Mouse (Mus musculus) kidney, adult 2 months (tissue): ENCODE results near the gene Rsrc2. TPM values are rescaled to one million over a fixed set of nuclear protein-coding genes. Genes with fewer than 3 reads are reported as not detected.

Experiments used
- DNase-seq: peaks from one replicate; pipeline ENCODE4 v3.0.0; 2021
- H3K27ac ChIP-seq: fragments of 200-500 bp; 2 replicates; pipeline ENCODE4 v1.5.1; 2012; ENCODE audit warnings: low read depth, low read length, control low read depth, inconsistent platforms; ENCODE audit not compliant: insufficient read depth
- H3K27me3 ChIP-seq: fragments of 200-500 bp; replicated peaks from 2 replicates; pipeline ENCODE4 v1.6.1; 2012; ENCODE audit warnings: mild to moderate bottlenecking, moderate library complexity, low read length, inconsistent platforms; ENCODE audit not compliant: control insufficient read depth, insufficient read depth
- H3K36me3 ChIP-seq: fragments of 200-500 bp; 2 replicates; pipeline ENCODE4 v1.6.1; 2012; ENCODE audit warnings: mild to moderate bottlenecking, moderate library complexity, low read length, inconsistent platforms; ENCODE audit not compliant: control insufficient read depth, insufficient read depth
- H3K4me1 ChIP-seq: fragments of 200-500 bp; 2 replicates; pipeline ENCODE4 v1.6.1; 2011; ENCODE audit warnings: low read length; ENCODE audit not compliant: control insufficient read depth, insufficient read depth
- H3K4me3 ChIP-seq: fragments of 200-500 bp; 2 replicates; pipeline ENCODE4 v1.5.1; 2011; ENCODE audit warnings: mild to moderate bottlenecking, low read depth, low read length, control low read depth; ENCODE audit not compliant: insufficient read depth
- CTCF ChIP-seq: fragments of 200-500 bp; conservative IDR thresholded peaks from 2 replicates; pipeline ENCODE4 v1.5.1; 2011; ENCODE audit warnings: low read depth, mild to moderate bottlenecking, control low read depth, low read length, moderate library complexity, mixed read lengths; ENCODE audit not compliant: insufficient read depth, insufficient read length
- POLR2A ChIP-seq: fragments of 200-500 bp; IDR thresholded peaks from one replicate; pipeline ENCODE4 v1.6.1; 2011; ENCODE audit warnings: low read depth, low read length, control low read depth
- WGBS: fragments of 180-500 bp; shearing (Covaris S2); methylation state at CpG from one replicate; pipeline ENCODE4 v1.1.7; 2018; 5-methylcytosine and 5-hydroxymethylcytosine counted together
- polyA plus RNA-seq: library from polyadenylated mRNA; depleted of rRNA; stranded (reverse); fragments of >200 nt; gene quantifications from 2 replicates; pipeline ENCODE4 v1.2.3, GENCODE M21; 2012

Rsrc2 gene
- polyA plus RNA-seq, 1 experiment = 13.0 TPM

DNA sequence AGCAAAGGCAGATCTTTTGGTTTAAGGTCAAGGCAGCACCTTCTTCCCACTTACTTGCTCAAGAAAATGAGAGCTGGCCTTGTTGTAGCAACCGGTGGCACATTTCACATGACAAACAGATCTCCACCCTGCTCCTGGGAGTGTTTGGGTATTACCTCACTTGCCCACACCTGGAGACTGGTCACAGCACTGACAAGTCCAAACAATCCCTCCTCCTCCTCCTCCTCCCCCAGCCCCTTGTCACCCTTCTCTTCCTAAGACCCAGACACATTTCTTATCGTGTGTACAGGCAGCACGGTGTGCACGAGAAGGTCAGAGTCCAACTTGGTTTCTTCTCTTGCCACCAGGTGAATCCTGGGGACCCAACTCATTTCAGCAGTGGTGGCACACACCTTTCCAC, 52.3 kb downstream of the Rsrc2 start:
- no peak for DNase-seq
- no peak overlapping the region for H3K4me3 ChIP-seq
- no peaks in the 10 kb centered on the region for H3K36me3 ChIP-seq
- H3K27me3 ChIP-seq = no peaks in the 10 kb centered on the region
- TF ChIP-seq CTCF = no peak
- TF ChIP-seq POLR2A = no peak
- 61% methylated on average over 4 of the region's 4 CpGs for WGBS
- H3K4me1 ChIP-seq = no peaks in the 10 kb centered on the region
- no peak overlapping the region for H3K27ac ChIP-seq

DNA sequence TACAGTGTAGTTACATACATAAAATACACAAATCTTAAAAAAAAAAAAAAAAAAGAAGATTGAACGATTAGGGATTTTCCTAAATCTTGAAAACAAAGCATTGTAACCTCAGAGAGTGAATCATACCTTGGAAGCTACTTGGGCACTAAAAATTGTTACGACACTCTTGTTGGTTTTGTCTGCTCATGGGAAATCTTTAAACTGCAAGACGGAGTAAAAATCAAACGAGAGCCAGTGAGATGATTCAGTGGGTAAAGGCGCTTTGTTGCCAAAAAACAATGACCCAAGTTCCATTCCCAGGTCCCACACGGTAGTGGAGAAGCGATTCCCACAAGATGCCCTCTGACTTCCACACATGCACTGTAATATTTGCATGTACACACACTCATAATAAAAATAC, 53.0 kb downstream of the Rsrc2 start:
- no peaks in the 10 kb centered on the region for H3K27me3 ChIP-seq
- TF ChIP-seq POLR2A (no peak), CTCF (no peak)
- H3K4me1 ChIP-seq = no peaks in the 10 kb centered on the region
- H3K27ac ChIP-seq = no peak overlapping the region
- no peak overlapping the region for H3K4me3 ChIP-seq
- H3K36me3 ChIP-seq = no peaks in the 10 kb centered on the region
- DNase-seq = no peak
- 83% methylated on average over 7 of the region's 7 CpGs for WGBS

DNA sequence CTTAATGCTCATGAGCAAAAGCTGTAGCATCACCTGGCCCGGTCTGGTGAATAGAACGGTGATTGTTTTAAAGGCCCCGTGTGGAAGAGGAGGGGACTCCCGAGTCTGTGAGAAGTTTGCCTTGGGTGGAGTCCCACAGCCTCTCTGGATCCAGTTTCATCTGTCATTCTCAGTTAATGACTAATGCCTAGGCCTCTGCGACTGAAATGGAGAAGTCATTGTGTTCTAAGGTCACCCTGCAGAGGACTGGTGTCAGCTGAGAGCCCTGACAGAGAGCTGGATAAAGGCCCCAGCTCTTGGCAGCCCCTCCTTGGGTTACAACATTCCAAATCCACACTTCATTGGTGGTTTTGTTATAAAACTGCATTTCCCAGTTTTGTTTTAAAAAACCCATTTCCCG, 54.7 kb downstream of the Rsrc2 start:
- H3K27me3 ChIP-seq = no peaks in the 10 kb centered on the region
- H3K36me3 ChIP-seq = no peaks in the 10 kb centered on the region
- no peak overlapping the region for H3K4me3 ChIP-seq
- TF ChIP-seq CTCF = no peak
- no peaks in the 10 kb centered on the region for H3K4me1 ChIP-seq
- peak; percentile 47 for DNase-seq
- H3K27ac ChIP-seq = no peak overlapping the region
- WGBS = 29% methylated on average over 6 of the region's 6 CpGs

DNA sequence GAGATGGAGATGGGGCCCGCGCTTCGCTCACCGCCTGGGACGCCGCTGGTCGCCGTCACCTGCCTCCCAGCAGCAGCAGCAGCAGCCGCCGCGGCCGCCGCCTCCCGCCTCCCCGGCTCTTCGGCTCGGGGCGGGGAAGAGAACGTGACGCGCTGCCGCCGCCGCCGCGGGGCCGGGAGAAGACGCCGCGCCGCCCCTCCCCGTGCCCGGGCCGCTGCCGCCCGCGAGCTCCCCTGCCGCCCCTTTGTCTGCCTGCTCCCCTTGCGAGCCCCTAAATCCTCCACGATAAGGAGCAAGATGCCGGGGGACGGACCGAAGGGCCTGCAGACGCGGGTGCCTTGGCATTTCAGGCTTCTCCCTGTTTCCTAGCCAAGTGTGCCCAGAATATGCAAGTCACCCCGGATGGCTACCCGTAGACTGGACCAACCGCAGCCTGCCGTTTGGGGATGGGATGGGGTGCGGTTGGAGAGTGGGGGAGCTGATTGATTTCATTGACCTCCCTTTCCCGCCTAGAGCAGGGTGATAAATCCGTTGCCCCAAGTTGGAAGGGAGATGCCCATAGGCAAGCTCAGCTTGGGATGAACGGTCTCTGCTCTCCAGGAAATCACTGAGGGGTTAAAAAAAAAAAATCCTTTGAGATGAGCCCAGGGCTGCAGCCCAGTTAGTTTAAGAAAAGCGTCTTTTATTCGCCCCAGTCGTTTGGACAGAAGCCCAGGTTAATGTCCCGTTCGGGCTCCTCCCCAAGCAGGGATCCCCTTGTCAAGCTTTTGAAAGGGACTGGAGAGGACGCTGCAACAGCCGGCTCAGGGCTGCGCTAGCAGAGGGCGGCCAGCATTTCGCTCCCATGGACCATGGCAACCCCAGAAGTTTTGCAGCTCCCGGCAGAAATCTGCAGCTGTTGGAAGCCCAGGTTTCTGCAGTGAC, 64.7 kb downstream of the Rsrc2 start, which contains the start of gene Clip1:
Gene Clip1 (minus strand): TSS at position 398 of the 924 bp plus-strand sequence.
- DNase-seq = peak; percentile 72
- Histone ChIP-seq H3K4me1 (peaks cover 17% of the 10 kb centered on the region; the same call in 1 of the 2 replicates), H3K36me3 (no peaks in the 10 kb centered on the region), H3K27me3 (no peaks in the 10 kb centered on the region), H3K4me3 (peak within 1 kb of the TSS; percentile 94), H3K27ac (peak within 1 kb of the TSS; percentile 91)
- WGBS = 1% methylated on average over 64 of the region's 64 CpGs
- no peak for TF ChIP-seq CTCF
- no peak for TF ChIP-seq POLR2A

DNA sequence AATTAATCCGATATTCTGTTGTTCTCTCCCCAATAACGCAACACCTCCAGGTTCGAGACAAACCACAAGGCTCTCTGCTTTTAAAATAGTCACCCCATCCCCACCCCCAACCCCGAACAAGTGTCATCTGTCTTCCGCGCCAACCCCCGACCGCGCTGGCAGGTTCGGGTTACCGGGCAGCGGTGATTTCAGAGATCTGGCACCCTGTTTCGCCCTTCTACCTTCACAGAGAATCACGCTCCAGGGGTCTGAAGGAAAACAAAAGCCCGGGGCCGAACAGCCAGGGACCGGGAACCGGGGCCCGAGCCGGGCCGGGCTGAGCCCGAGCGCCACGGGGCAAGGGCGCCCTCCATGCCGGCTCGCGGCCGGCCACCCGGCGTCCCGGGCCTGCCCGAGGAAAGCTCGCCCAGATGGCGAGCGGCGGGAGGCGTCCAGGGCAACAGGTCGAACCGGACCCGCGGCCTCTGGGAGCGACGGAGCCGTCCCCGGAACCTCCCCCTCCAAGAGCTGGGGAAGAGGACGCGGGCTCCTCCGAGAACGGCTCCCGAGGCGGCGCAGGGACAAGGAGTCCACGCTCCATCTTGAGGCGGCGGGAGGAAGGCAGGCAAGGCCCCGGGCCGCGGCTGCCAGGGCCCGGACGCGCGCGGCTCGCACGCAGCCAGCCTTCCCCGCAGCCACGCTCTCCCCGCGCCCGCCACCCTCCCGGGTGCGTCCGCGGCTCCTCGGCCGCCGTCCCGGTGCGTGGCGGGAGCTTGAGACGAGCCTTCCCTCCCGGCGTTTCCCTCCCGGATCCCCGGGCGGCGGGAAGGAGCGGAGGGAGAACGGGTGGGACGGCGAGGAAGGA, 65.6 kb downstream of the Rsrc2 start:
- under 1% methylated on average over 88 of the region's 92 CpGs for WGBS
- DNase-seq = peak; percentile 66
- Histone ChIP-seq H3K36me3 (no peaks in the 10 kb centered on the region), H3K27ac (peak overlapping the region; percentile 91), H3K4me3 (peak overlapping the region; percentile 94), H3K27me3 (no peaks in the 10 kb centered on the region), H3K4me1 (peaks cover 19% of the 10 kb centered on the region; the same call in 1 of the 2 replicates)
- no peak for TF ChIP-seq CTCF
- no peak for TF ChIP-seq POLR2A

DNA sequence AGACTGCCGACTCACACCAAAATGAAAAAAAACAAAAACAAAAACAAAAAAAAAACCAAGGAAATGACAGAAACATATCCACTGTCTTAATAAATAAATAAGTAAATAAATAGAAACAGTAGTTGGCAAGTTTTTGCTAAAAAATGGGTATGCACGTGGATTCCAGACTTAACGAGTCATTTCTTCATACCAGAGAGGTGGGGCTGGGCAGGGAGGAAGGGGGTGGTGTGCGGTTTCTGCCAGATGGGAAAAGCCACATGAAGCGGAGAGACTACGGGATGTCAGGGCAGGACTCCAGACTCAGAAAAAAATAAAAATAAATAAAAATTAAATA, 66.2 kb downstream of the Rsrc2 start:
- 9% methylated on average over 6 of the region's 6 CpGs for WGBS
- DNase-seq = peak; percentile 44
- peaks cover 19% of the 10 kb centered on the region; the same call in 1 of the 2 replicates for H3K4me1 ChIP-seq
- 0 out of 2 replicates have a peak overlapping the region, but pooled peaks have one; percentile 34 for H3K27ac ChIP-seq
- TF ChIP-seq POLR2A (no peak), CTCF (no peak)
- H3K4me3 ChIP-seq = peak overlapping the region; percentile 94
- H3K27me3 ChIP-seq = no peaks in the 10 kb centered on the region
- H3K36me3 ChIP-seq = no peaks in the 10 kb centered on the region

DNA sequence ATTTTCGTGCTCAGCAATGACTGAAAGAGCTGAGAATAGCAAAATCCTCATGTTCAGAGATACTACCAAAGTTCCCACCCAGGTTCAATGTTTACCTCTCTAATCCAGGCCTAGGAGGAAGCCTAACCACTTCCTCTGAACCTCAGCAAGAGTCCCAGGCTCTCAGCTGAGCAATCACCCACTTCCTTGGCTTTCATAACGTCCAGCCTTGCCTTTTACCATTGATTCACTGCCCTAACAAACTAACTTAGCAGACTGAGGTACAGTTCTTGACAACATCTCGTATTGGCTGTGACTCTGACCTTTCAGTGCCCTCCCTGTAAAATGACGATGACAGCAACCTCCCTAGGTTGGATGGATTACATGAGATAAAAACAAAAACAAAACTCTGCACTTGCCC, 66.8 kb downstream of the Rsrc2 start:
- Histone ChIP-seq H3K27ac (peak overlapping the region; percentile 34), H3K4me3 (no peak overlapping the region)
- 33% methylated on average over 4 of the region's 4 CpGs for WGBS

More for the DNA sequence above, 66.8 kb downstream of the Rsrc2 start:
- H3K27me3 ChIP-seq = no peaks in the 10 kb centered on the region
- no peaks in the 10 kb centered on the region for H3K36me3 ChIP-seq
- no peak for TF ChIP-seq POLR2A
- TF ChIP-seq CTCF = no peak
- DNase-seq = peak; percentile 36
- peaks cover 19% of the 10 kb centered on the region; the same call in 1 of the 2 replicates for H3K4me1 ChIP-seq
